Mouse (Mus musculus) cerebellum, adult 9-10 months (tissue): ENCODE measurements around the gene Adap1.

Source experiments
- DNase-seq: peaks from one replicate; pipeline ENCODE4 v3.0.0; 2022

The Adap1 gene

DNA sequence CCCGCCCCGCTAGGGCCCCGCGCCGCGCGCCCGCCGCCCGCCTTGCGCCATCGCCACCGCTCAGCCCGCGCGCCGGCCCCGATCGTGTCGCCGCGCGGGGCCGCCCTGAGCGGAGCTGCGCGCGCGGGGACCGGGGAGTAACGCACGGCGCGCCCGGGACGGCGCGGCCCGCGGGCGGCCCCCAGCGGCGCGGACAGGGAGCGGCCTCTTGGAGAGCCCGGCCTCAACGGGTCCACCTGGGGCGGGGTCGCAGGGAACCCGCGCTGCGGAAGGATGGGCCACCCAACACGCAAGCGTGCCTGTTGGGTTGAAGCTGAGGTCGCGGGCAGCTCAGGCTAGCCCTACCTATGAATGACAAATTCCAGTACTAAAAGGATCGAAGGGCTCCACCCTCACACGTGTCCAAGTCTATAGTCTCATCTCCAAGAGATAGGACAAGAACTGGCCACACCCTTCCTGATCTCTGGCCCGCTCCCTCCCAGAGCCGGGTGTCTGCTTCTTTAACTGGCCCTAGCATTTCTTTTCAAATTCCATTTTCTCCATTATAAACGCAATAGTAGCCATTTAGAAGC lies at the start of gene Adap1:
Adap1 (minus strand) TSS at position 228 of the 572 bp plus-strand sequence.
- no peak for DNase-seq

DNA sequence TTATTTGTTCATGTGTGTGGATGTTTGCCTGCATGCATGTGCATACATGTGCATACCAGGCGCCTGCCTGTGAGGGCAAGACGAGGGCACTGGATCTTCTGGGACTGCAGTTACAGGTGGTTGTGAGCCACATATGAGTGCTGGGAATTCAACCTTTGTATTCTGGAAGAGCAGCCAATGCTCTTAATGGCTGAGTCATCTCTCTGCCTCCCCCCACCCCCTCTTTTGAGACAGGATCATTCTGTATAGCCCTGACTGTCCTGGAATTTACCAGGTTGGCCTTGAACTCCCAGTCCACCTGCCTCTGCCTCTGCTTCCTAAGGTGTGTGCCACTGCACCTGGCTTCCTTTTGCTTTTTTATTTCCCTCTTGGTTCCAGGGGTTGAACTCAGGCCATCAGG lies 49.4 kb upstream of the Adap1 start:
- DNase-seq: no peak

DNA sequence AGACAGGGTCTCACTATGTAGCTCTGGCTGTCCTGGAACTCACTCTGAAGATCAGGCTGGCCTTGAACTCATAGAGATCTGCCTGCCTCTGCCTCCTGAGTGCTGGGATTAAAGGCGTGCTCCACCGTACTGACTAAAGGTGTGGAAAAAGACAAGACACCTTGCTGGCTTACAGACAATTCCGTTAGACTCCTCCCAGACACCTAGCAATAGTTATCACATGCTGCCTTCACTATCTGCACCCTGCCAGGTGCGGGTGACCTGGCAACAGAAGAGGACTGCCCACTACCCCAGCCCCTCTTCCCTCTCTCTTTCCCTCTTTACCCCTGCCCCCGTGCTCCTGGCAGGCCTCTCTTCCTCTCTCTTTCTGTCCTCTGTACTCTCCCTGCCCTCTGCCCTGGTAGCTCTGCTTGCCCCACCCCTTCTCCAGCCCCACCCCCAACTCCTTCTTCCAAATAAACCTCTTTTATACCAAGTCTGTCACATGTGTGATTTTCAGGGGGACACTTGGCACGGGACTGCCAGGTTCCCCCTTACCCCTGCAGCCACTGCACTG lies 48.5 kb upstream of the Adap1 start:
- no peak for DNase-seq

DNA sequence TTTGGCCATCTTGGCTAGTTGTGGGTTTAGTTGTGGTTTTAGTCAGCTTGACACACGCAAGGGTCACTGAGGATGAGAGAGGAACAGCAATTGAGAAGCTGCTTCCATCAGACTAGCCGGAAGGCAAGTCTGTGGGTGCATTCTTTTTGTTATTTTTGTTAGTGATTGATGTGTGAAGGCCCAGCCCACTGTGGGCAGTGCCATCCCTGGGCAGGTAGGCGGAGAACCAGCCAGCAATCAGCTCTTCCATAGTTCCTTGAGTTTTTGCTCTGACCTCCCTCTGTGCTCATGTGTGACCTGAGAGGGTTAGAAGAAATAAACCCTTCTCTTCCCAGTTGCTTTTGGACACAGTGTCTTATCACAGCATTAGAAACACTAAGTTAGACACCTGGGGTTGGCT lies 47.7 kb upstream of the Adap1 start:
- DNase-seq: no peak

DNA sequence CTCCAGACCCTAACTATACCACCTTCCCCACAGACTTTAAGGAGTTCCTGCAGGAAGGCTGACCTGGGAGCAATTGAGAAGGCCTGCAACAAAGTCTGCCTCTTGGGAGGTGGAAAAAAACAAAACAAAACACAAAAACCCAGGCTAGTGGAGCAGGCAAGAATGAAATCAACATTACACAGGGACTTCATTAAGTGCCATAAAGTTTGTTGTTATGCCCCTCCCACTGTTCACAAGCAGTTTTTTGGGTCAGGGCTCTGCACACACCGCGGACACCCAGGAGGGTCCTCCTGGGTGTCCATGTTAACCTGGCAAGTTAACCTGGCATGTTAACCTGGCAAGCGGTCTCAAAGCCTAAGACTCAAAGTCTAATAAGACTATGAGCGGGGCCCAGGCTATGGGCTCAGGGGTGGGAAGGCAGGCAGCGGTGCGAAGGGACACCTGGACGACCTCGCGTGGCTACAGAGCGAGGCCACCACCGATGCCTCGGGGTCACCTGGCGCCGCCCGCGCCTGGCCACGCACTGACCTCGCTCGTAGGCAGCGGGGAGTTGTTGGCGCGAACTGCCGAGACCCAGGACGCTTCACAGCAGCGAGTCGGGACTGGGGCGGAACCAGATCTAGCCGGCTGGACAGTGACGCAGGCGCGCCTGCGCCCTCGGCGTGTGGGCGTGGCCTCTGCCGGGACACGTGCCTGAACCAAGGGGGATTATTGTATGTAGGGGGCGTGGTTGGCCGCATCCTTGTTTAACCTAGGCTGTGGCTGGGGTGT lies 46.4 kb upstream of the Adap1 start:
- DNase-seq: peak; percentile 86

DNA sequence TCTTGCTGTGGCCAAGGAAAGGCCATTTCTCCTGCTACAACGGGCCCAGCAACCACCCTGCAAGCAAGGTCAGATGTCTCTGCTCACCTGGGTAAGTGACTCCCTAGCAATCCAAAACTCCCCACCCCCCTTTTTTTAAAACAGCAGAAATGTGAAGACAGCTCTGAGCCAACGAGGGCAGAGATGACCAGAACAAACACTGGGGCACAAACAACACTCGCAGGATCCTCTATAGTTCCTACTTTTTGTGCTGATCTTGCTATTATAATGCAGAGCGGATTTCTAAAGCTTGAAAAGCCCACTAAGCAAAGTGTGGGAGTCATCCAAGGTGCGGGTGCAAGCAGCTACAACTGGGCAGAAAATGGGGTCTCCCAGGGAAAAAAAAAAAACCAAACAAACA lies 45.7 kb upstream of the Adap1 start:
- DNase-seq: no peak

DNA sequence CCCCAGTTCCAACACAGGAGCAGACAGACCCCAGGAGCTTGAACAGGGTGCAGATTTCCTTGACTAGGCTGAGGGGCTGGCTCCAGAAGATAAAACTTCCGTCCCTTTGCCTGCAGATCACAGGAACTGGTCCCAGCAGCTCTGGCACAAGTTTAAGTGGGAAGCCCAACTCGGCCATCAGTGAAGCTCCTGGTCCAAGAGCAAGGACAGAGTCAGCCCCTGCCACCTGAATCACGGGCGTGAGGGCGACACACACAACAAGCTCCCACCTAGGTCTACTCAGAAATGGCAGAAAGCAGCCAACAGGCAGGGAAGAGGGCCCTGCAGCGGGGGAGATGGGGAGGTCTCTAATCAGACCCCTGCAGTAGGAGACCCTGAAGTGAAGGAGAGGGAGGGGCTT lies 44.9 kb upstream of the Adap1 start:
- no peak for DNase-seq

DNA sequence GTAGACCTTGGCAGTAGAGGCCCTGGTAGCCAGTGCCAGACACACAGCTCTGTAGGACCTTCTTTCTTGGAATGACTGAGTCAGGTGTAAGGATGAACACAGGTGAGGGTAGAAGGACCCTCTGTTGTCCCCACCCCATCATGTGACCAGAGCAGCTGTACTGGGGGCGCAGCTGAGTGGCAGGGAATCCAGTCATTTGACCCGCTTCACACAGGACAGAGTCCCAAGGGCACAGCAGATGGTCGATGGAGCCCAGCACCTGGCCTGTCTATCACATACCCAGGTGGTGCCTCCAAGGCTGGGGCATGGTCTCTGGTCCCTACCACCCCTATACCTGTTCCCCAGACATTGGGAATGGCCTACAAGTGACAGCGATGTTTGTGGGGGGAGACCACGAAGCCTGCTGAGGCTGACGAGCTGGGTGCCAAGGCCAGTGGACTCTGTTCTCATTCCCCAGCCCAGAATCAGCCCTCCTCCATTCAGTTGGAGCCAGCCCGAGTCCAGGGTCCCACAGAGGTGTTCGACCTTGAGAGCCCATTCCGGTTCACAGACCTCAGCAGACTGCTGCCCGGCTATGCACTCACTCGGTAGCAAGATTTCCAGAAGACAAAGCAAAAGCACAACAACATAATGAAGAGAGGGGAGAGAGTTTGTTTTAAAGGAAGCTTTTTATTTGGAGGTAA lies 43.4 kb upstream of the Adap1 start:
- DNase-seq: no peak

DNA sequence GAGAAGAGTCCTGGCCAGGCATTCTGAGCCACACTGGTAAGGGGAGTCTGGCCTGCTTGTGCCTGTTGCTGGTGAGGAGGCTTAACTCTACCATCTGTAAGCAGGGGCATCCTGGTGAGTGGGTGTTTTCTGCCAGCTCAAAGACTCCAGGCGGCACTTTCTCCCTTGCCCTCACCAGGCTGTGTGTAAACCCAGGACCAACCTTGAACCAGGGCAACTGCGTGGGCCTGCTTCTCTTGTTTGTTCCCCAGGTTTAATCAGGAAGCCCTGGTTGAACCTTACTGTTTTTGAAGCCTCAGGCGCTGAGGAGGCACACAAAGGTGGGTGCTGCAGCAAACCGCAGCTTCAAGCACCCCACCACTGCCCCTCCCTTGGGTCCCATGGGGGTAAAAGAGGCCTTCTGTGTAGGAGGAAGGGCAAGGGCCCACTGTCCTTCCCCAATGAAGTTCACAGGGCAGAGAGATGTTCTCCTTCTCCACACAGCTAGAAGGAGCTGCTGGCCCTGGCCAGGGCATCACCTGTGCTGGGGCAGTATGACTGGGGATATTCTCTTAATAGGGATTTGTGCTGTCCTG lies 42.5 kb upstream of the Adap1 start:
- no peak for DNase-seq

DNA sequence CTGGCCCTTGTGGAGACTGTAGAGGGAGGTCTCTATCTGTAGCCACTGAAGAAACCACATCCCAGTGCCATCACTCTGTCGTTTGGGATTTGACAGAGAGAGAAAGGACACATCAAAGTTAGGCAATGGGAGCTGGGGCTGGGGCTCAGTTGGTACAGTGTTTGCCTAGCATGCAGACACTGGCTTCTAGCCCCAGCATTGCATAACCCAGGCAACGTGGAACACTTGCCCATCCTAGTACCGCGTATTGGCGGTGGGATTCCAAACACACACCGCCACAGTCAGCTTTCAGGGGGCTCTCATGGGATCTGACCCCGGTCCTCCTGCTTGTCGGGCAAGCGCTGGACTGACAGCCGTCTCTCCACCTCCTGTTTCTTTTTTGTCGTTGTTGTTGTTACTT lies 41.1 kb upstream of the Adap1 start:
- DNase-seq: no peak

DNA sequence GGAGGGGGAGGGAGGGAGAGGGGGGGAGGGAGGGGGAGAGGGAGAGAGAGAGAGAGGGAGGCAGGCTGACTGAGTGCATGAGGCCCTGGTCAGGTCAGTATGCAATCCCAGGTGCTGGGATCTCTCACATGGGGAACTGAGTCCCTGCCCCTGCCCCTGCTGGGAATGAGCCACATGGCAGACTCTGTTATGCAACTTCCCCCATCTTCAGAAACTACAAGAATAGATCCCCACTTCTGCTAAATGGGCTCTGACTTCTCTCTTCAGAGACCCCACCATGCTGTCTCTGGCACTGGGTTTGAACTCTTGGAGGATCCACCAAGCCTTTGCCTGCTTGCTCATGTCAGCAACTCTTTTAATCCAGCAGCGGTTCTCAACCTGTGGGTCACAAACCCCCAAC lies 40.4 kb upstream of the Adap1 start:
- no peak for DNase-seq

DNA sequence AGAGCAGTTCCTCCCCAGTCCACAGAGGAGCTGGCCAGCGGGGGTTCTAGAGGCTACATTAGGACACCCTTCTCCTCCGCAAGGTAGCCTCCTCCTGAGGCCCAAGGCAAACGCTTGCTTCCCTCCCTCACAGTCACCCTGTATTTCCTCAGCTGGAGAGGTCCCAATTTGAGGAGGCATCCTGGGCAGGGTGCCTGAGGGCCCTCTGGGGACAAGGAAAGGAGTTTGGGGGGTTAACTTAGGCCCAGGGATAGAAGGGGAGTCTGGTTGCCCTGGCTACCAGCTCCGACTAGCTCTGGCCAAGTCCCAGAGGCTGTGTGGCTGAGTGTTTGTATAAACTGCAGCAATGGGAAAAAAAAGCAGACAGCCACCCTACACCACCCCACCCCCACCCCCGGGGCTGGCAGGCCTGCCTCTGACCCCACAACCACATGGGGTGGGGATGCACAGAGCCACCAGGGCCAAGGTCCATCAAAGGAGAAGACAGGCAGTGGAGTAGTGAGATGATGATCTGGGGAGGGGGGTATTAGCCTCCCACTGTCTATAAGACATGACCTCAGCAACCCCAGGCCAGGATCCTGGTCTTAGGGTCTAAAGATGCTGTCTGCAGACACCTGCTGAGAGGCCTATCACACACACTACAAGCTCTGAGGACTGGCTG lies 39.6 kb upstream of the Adap1 start:
- DNase-seq: no peak

DNA sequence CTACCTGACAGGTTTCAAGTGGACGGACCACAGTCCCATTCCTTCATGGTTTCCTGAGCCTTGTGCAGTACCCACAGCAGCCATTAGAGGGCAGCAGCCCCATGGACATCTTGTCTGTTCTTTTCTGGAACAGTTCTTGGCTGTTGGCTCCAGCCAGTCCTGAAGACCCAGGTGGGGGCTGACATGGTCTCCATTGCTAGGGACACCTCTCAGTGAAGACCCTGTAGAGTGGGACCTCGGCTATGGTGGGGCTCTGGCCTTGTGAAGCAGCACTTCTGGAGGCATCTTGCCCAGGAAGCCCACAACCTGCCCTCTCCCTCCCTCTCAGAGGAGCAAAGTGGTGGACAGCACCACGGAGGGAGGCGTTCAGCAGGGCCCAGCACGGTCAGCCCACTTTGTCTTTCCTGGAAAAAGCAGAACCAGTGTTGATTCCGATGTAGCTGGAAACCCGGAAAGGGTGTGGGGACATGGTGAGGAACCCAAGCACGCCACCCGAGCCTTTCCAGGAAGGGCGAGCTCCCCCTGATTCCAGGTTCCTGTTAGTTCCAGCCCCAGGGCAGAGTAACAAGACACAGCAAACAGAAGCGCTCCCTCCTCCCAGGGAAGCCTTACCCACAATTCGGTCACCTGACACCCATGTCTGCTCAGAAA lies 39.0 kb upstream of the Adap1 start:
- peak; percentile 93 for DNase-seq

DNA sequence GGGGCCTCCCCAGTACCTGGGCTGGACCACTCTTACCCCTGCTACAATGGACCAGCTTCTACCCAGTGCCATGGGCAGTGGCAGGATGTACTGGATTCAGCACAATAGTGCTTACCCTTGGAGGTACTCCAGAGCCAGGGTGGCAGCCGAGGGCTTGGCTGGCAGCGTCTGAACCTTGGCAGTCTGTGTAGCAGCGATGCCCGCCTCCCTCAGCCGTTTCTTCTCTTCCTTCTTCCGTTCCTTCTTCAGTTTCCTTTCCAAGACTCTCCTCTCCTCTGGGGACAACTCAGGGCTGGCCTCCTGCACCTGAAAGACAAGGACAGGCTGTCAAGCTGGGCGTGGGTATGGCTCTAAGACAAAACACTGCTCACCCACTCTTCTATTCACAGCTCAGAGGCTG lies 38.4 kb upstream of the Adap1 start:
- DNase-seq: no peak

DNA sequence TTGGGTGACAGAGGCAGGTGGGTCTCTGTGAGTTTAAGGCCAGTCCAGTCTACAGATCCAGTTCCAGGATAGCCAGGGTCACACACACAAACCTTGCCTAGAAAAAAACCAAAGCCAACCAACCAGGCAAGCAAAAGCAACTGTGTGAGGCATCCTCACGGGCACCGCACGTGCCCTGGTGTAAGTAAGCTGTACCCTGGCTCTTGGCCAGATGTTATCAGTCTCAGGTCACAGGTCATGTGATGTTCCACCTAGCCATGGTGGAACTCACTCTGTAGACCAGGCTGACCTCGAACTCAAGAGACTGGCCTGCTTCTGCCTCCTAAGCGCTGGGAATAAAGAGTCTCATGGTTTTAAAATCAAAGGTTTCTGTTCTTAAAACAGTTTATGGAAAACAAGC lies 33.8 kb upstream of the Adap1 start:
- no peak for DNase-seq

DNA sequence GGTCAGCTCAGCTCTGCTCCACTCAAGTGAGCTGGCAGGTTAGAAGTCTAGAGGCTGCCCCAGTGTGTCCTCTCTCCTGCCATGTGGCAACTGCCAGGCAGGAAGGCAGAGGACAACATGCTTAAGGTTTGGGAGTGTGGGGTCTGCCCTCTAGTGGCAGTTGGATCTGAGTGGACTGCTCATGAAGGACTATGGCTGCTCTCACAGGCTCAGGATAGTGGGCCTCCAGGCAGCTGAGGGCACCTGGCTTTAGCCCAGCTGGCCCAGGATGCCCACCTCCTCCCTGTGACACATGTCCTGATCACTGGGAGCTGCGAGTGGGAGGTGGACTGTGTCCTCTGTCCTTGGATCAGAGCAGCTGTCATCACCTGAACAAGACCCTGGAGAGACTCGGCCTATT lies 33.2 kb upstream of the Adap1 start:
- DNase-seq: no peak

DNA sequence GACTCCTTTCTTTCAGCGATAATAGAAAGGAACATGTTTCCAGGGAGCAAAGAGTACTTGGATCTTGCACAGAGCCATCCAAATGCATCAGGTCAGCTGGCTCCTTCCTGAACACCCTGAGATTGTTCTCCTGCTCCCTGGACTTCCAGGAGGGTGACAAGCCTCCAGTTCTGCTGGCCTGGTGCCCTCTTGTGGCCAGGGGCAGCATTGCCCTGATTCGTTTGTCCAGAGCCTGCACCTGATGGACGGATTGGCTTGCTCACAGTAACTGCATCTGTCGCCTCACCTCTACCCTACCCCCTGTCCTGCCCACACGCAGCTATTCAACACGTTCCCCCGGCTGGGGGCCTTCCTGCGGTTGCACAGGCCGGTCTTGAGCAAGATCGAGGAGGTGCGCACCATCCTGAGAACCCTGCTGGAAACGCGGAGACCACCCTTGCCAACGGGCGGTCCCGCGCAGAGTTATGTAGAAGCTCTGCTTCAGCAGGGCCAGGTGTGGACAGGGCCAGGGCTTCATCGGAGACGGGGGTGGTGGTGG lies 29.9 kb upstream of the Adap1 start:
- DNase-seq: peak; percentile 90

DNA sequence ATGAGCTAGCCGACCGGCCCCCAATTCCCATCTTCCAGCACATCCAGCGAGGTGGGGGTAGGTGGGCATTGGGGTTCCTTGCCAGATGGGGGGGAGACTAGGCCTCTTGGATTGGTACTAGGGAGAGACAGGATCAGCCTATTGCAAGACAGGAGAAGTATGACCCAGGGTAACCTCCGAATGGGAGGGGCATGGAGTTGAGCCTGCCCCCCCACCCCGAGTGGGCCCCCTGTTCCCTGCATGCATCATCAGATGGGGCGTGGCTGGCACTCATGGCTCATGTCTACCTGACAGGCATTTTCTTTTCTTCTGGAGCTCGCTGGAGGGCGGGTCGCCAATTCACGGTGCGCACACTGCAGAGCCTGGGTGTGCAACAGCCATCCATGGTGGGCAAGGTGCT lies 28.5 kb upstream of the Adap1 start:
- no peak for DNase-seq

DNA sequence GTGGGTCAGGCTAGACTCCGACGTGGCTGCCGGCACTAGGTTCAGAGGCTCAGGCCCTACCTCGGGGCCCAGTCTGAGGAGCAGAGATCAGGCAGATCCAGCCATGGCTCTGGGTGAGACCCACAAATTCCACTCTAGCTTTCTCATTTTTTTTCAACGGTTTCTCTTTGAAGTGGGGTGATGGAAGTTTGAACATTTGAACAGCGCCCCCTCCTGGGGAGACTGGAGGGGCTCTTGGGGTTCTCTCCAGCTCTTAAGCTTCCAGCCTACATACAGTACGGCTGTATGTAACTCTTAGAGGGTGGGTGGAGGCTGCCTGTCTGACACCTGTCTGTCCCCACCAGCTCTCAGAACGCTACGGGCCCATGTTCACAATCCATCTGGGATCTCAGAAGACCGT lies 28.1 kb upstream of the Adap1 start:
- no peak for DNase-seq

DNA sequence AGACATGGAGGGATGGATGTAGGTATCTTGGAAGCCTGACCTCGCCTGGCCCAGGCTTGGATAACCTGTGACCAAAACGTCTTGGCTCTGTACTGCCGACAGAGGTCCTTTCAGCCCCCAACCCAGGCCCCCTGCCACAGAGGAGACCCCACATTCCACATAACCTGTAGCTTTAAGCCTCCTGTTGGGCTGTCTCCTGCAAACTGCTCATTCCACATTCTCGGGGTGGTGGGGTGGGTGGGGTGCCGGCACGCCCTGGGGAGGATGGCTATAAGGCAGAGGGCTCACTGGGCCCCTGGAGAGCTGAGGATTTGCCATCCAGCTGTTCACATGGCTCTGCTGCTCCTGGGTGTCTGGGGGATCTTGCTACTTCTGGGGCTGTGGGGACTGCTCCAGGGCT lies 26.9 kb upstream of the Adap1 start, which contains the start of gene Cyp2w1:
Cyp2w1 (plus strand) TSS at position 301 of the 400 bp plus-strand sequence.
- no peak for DNase-seq

DNA sequence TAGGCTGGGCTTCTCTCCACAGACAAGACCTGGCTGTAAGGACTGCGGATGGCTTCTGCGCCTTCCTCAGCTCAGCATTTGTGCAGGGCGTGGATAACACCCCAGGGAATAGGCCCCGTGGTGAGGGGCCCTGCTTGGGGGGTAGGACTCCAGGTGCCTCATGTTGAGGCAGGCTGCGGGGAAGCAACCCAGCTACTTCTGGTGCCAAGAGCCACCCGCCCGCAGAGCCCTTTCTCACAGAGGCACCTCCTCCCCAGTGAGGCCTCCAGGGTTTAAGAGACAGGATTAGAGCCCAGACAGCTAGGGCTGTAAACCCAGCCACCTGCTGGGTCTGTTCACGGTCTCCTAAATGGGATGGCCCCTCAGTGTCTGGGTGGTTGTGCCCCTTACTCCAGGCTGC lies 26.2 kb upstream of the Adap1 start:
- DNase-seq: no peak

DNA sequence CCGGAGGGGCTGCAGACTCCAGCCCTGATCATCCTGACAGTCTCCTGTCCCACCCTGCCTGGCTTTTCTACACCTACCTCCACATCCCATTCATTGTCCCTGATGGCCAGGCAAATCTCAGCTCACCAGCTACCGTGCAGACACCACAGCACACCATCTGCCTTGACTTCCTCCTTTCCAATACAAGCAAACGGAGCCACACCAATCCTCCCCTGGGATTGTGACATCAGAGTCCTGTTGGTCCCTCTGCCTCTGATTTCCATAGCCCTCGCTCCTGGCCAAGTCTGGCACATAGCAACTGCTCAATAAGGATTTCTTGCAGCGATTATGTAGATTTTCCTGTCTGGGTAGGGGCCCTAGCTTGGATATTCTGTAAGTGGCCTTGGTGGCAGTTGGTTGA lies 25.7 kb upstream of the Adap1 start, which contains the start of gene Cox19:
Cox19 (minus strand) TSS at position 285 of the 400 bp plus-strand sequence.
- DNase-seq: no peak
